Mouse (Mus musculus) C3H10T1/2 (cell line): ENCODE measurements around the gene Gm4303. TPM values are rescaled to one million over a fixed set of nuclear protein-coding genes. Genes with fewer than 3 reads are reported as not detected.

Experiments used
- polyA plus RNA-seq, 2 experiments: library from polyadenylated mRNA; unstranded; fragments of >200 nt; fragmentation: generic; extraction: Trizol; gene quantifications; one replicate each; pipeline ENCODE4 v1.2.1; 2012; ENCODE audit warnings: missing spikeins in 2 of 2

Gene Gm4303
- polyA plus RNA-seq = not detected

GRCm38 (mm10) chr10:100345672-100346071 lies at the start of gene Gm4303:
Gm4303 (plus strand) TSS chr10:100345972.

DNA sequence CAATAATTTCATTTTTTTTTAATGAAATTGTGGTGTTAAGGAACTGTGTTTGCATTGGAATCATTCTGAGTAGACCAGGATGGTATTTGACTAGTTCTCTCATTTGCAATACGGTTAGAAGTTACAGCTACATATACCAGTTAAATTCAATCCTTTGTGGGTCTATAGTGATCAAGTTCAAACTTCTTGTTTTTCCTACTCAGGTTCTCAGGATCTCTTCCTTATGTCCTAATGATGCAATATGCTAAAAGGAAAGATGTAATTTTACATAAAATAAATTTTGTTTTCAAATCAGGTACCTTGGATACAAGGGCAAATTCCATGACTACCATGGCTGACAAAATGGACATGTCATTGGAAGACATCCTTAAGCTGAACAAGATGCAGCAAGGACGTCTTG lies 10.4 kb upstream of the Gm4303 start, which contains the start of gene Gm4301:
TSS of gene Gm4301 (plus strand) at position 301 of the 400 bp plus-strand sequence.

DNA sequence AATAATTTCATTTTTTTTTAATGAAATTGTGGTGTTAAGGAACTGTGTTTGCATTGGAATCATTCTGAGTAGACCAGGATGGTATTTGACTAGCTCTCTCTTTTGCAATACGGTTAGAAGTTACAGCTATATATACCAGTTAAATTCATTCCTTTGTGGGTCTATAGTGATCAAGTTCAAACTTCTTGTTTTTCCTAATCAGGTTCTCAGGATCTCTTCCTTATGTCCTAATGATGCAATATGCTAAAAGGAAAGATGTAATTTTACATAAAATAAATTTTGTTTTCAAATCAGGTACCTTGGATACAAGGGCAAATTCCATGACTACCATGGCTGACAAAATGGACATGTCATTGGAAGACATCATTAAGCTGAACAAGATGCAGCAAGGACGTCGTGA lies 5.2 kb upstream of the Gm4303 start, which contains the start of gene Gm4302:
TSS of gene Gm4302 (plus strand) at position 301 of the 400 bp plus-strand sequence.

DNA sequence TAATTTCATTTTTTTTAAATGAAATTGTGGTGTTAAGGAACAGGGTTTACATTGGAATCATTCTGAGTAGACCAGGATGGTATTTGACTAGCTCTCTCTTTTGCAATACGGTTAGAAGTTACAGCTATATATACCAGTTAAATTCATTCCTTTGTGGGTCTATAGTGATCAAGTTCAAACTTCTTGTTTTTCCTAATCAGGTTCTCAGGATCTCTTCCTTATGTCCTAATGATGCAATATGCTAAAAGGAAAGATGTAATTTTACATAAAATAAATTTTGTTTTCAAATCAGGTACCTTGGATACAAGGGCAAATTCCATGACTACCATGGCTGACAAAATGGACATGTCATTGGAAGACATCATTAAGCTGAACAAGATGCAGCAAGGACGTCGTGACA lies 5.0 kb downstream of the Gm4303 start, which contains the start of gene Gm4305:
TSS of gene Gm4305 (plus strand) at position 301 of the 400 bp plus-strand sequence.

DNA sequence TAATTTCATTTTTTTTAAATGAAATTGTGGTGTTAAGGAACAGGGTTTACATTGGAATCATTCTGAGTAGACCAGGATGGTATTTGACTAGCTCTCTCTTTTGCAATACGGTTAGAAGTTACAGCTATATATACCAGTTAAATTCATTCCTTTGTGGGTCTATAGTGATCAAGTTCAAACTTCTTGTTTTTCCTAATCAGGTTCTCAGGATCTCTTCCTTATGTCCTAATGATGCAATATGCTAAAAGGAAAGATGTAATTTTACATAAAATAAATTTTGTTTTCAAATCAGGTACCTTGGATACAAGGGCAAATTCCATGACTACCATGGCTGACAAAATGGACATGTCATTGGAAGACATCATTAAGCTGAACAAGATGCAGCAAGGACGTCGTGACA lies 15.3 kb downstream of the Gm4303 start, which contains the start of gene Gm4307:
TSS of gene Gm4307 (plus strand) at position 301 of the 400 bp plus-strand sequence.

DNA sequence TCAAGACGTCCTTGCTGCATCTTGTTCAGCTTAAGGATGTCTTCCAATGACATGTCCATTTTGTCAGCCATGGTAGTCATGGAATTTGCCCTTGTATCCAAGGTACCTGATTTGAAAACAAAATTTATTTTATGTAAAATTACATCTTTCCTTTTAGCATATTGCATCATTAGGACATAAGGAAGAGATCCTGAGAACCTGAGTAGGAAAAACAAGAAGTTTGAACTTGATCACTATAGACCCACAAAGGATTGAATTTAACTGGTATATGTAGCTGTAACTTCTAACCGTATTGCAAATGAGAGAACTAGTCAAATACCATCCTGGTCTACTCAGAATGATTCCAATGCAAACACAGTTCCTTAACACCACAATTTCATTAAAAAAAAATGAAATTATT lies 36.7 kb downstream of the Gm4303 start, which contains the start of gene Gm4312:
TSS of gene Gm4312 (minus strand) at position 101 of the 400 bp plus-strand sequence.

Other genes with a start within 250 kb of the Gm4303 start
- not detected for gene Gm4301, start 10.3 kb upstream of the Gm4303 start, polyA plus RNA-seq
- gene Gm4302, start 5.1 kb upstream of the Gm4303 start, polyA plus RNA-seq = not detected
- not detected for gene Gm4305, start 5.1 kb downstream of the Gm4303 start, polyA plus RNA-seq
- not detected for gene Gm4307, start 15.4 kb downstream of the Gm4303 start, polyA plus RNA-seq
- gene Gm4312, start 36.6 kb downstream of the Gm4303 start, polyA plus RNA-seq = not detected
- gene Tmtc3, start 141.4 kb downstream of the Gm4303 start, polyA plus RNA-seq = 1 to 10 TPM in 1 of 2 experiments, under 1 TPM in 1; 0.14 to 1.1 TPM
- under 1 TPM; 0.16 to 0.94 TPM for gene Cep290, start 141.6 kb downstream of the Gm4303 start, polyA plus RNA-seq
- 1 to 10 TPM in 1 of 2 experiments, under 1 TPM in 1; 0.43 to 3.5 TPM for gene 4930430F08Rik, start 244.5 kb downstream of the Gm4303 start, polyA plus RNA-seq
- not detected for gene 1700017N19Rik, start 244.5 kb downstream of the Gm4303 start, polyA plus RNA-seq